Mouse (Mus musculus) cerebellum, postnatal 14 days (tissue): Measurements from ENCODE around the gene Nprl2.

Experiments used
- DNase-seq, 2 experiments: peaks; one replicate each; pipeline ENCODE4 v3.0.0; 2021; ENCODE audit warnings: mixed read lengths in 2 of 2

Gene Nprl2

GRCm38 (mm10) chr9:107534408-107535202, 7.4 kb upstream of the Nprl2 start:
- DNase-seq: peak; percentile 74 to 81

DNA sequence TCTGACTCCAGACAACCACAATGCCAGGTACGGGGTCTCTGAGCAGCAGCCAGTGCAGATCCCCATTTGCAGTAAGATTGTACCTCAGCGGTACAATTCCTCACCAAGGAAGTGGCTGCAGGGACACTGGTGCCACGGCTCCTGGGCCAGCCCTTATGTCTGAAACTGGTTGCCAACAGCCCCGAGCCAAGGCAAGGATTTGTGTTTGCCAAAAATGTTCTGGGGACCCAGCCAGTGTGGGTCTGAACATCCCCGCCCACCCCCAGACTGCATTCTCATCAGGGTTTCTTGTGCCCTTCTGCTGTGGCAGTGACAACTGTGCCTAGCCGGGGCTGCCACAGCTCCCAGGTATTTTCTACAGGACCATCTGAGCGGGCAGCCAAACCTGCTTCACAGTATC, 3.8 kb upstream of the Nprl2 start:
- peak; percentile 83 to 85 for DNase-seq

- no peak for DNase-seq
These were observed 3.3 kb upstream of the Nprl2 start for GRCm38 (mm10) chr9:107538711-107539110.

DNA sequence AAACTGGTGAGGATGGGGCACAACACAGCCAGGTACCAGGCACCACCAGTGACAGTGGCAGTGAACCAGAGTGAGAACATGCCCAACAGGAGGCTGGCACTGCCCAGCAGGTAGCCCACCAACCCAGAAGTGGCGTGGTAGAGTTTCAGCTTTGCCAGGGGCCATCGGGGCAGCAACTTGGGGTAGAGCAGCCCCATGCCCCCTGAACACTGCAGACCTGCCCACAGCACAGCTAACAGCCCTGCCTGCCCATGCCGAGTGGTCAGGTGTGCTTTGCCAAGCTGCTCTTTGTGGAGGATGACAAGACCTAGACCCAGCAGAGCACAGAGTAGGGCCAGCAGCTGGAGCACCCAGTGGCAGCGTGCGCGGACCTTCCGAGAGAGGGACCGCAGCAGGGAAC, 2.1 kb upstream of the Nprl2 start:
- DNase-seq: no peak

GRCm38 (mm10) chr9:107540420-107540819, 1.6 kb upstream of the Nprl2 start:
- no peak for DNase-seq

DNA sequence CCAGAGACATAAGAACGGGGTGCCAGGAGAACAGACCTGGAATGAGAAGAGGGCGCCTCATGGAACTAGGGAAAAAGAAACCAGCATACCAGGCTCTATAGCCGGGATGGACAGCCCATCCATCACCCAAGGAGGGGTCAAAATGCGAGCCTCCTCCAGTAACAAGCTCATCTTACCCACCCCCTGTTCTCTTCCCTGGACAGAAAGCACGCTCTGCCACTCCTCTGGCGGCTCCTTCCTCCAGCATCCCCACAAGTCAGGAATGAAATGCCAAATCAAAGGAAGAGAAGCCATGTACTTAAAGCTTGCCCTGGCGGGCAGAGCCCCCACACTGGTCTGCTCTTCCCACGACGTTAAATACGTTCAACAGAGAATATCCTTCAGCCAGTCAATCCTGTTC, 1.0 kb upstream of the Nprl2 start:
- no peak for DNase-seq

DNA sequence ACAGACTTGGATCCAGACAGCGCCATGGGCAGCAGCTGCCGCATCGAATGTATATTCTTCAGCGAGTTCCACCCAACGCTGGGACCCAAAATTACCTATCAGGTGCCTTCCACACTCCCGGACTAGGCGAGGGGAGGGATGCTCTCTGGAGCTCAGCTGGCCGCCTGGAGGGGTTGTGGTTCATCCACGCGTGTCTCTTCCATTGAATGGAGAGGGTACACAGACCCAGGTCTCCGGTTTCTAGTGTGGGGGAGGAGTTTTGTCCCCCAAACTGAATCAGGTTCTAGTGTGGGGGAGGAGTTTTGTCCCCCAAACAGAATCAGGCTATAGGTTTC, 293 bp downstream of the Nprl2 start:
- no peak for DNase-seq

DNA sequence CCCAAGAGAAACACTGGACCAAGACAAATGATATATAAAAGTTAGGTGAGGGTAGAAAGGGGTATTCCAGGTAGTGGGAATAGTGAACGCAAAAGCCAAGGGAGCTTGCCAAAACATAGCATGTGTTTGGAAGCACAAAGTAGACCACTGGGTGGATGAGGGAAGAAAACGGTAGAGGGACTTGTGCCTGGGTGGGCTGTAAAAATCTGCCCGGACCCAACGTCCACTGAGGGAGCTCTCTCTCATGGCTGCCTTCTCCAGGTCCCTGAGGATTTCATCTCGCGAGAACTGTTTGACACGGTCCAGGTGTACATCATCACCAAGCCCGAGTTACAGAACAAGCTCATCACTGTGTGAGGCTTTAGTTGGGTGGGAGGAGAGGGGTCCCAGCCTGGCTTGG, 695 bp downstream of the Nprl2 start:
- no peak for DNase-seq

DNA sequence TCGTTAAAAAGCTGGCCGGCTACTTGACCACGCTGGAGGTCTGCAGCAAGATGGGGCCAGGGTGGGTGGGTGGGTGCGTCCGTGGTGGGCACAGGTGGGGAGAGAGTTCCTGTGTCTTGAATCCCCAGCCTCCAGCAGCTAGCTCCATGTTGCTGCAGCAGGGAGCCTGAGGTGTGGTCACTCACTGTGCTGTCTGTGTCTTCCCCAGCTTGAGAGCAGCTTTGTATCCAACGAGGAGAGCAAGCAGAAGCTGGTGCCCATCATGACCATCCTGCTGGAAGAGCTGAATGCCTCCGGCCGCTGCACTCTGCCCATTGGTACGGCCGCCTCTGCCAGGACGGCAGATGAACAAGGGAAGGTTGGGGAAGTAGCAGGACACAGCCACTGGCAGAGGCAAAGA, 1.3 kb downstream of the Nprl2 start:
- no peak for DNase-seq

- no peak for DNase-seq
These were observed 2.2 kb downstream of the Nprl2 start for GRCm38 (mm10) chr9:107544196-107544700.

DNA sequence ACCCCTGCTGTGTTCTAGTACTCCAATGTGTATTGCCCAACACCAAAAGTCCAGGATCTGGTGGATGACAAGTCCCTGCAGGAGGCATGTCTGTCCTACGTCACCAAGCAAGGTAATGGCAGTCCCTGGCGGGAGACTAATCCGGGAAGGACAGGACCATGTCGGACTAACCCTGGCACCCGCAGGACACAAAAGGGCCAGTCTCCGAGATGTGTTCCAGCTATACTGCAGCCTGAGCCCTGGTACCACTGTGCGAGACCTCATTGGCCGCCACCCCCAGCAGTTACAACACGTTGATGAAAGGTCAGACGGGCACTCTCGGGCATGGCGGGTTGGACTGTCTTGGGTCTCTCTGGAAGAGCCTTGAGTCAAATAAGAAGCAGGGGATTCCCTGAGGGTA, 2.7 kb downstream of the Nprl2 start:
- no peak for DNase-seq

GRCm38 (mm10) chr9:107545199-107545598, 3.2 kb downstream of the Nprl2 start:
- no peak for DNase-seq

GRCm38 (mm10) chr9:107545602-107546001, 3.6 kb downstream of the Nprl2 start:
- peak; percentile 88 to 94 for DNase-seq

GRCm38 (mm10) chr9:107547026-107547425, 5.0 kb downstream of the Nprl2 start, which contains the start of gene Zmynd10:
Gene Zmynd10, plus strand, starts transcription at chr9:107547298.
- peak; percentile 56 to 76 for DNase-seq

DNA sequence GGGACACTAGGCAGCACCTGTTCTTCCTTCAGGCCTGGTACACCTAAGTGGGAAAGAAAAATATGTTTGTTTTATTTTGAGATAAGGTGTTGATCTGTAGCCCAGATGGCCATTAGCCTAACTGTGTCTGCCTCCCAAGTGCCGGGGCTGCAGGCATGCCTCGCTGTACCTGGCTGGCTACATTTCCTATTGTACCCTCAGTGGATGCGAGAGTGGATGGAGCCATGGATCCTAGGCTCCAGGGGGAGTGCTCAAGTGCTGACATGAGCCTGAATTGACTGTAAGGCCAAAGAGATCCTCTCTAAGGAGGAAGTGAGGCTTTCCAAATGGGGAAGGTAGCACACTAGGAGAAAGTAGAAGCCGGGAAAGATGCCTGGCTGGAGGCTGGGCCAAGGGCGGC, 5.9 kb downstream of the Nprl2 start:
- no peak for DNase-seq

GRCm38 (mm10) chr9:107548820-107549219, 6.8 kb downstream of the Nprl2 start:
- DNase-seq: no peak

GRCm38 (mm10) chr9:107549297-107550074, 7.5 kb downstream of the Nprl2 start:
- no peak for DNase-seq

GRCm38 (mm10) chr9:107550491-107551116, 8.6 kb downstream of the Nprl2 start:
- DNase-seq: no peak

DNA sequence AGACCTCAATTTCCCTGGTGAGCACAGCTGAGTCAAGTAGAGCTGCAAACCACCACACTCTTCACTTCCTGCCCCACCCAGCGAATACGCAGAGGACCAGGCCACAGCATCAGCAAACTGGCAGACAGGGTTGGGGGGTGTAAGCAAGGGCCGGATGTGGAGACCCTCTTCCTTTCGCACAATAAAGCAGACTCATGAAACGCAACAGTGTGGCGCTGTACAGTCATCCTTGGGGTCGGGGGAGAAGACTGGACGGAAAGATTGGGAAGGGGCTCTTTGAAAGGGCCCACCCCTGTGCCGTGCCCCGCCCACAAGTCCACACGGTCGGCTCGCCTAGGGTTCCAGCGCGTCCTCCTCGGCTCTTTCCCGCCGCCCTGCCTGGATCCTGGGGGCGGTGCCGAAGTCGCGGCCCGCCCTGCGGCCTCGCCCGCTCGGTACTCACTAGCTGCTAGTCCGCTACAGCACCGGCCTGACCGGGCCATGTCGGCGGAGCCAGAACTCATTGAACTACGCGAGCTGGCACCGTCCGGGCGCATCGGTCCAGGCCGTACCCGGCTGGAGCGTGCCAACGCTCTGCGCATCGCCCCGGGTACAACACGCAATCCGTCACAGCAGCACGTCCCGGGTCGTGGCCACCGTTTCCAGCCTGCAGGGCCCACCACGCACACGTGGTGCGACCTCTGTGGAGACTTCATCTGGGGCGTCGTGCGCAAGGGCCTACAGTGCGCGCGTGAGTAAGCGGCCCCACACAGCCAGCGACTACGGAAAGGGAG, 9.3 kb downstream of the Nprl2 start, which contains the start of gene Rassf1:
TSS of gene Rassf1 (plus strand) at position 439 of the 773 bp plus-strand sequence.
- peak in 1 of 2 experiments; percentile 42 for DNase-seq

DNA sequence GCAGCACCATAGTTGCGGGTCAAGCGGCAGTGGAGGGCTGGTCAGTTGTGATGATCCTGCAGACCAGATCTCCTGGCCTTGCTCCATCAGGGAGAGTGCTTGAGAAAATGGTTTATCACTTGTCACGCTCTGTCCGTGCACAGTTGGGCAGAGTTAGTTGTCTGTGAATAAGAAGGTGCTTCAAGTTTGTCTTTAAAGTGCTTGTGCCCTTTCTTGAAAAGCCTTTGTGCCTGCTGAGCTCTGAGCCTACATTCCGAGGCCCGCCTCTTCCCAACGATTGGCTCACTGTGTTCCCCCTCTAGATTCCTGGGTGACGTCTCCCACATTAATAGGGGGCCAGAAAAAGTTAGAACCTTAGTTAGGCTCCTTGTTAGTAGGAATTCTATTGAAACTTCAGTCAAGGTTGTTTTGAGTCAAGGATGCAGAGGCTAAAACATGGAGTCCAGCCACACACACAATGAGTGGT, 9.9 kb downstream of the Nprl2 start:
- DNase-seq: no peak

DNA sequence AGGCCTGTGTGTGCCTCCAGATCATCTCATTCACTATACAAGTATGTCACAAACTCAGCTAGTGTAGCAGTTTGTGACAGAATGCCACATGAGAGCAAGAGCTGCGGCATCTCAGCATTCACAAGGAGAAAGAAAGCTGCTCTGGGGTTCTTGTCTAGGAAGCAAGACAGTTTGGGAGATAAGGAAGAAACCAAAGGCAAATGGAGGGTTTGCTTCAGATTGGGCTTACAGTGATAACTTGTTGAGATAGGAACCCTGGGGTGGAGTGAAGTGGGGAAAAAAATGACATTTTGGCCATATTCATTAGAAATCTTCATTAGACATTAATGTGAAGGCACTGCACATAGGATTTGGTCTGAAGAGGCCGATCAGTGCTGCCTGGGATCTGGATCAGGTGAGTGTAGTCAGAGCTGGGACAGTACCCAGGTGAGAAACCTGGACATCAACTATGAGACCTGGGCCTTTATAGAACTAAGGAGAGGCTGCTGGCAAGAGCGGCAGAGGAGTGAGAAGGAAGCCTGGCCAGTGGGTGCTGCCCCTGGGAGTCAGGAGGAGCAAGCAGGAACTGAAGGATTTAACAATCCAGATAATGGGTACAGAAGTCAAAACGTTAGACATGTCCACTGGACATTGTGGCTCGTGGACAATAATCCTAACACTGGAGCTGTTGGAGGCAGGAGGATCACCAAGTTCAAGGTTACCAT, 10.8 kb downstream of the Nprl2 start:
- no peak for DNase-seq
